In genomic region chr9:20694721-20695235, GRCm38 (mm10) we compare ENCODE assay signal across 8 mouse cellular contexts. TPM values are rescaled to one million over a fixed set of nuclear protein-coding genes. Genes with fewer than 3 reads are reported as not detected.
DNase-seq lines count a peak whose midpoint lies in the region; ATAC-seq and TF ChIP-seq lines count a peak whose summit lies in the region.

No protein-coding gene starts in this region.

- peak overlapping the region; percentile 25 for H3K4me3 ChIP-seq in testis, adult 2 months (ENCODE audit: control insufficient read depth, low read depth, low read length)
- peak overlapping the region; percentile 29 for H3K4me3 ChIP-seq in stomach, embryonic 16.5 days (replicated peaks; ENCODE audit: low read length)

- no peaks in the 10 kb centered on the region for H3K36me3 ChIP-seq in testis, adult 2 months (ENCODE audit: control insufficient read depth, insufficient read depth, low read length)
- no peaks in the 10 kb centered on the region for H3K36me3 ChIP-seq in stomach, embryonic 16.5 days (ENCODE audit: control insufficient read depth, insufficient read depth, low read length)

- ATAC-seq in stomach, embryonic 16.5 days (ENCODE audit: insufficient read depth, low FRiP score): no peak

- DNase-seq in cerebellum, postnatal 25 days: peak; percentile 22 to 34
- DNase-seq in cerebellum, adult 8-10 months: no peak
- DNase-seq in testis, postnatal 14 days (ENCODE audit: low spot score): no peak
- DNase-seq in liver: peak; percentile 4
- no peak for DNase-seq in layer of hippocampus, postnatal 25 days (ENCODE audit: extremely low spot score in 1 of 2, low spot score in 1 of 2)
- DNase-seq in urinary bladder, postnatal 10 days (ENCODE audit: low spot score): no peak

- peak overlapping the region; percentile 50 for H3K4me2 ChIP-seq in stomach, embryonic 16.5 days (ENCODE audit: low read depth, low read length)

- no peak for TF ChIP-seq CTCF in testis, adult 2 months (IDR thresholded peaks at IDR 0.05; ENCODE audit: control insufficient read depth, insufficient read depth, insufficient replicate concordance, low read depth, low read length)

- whole genome bisulfite sequencing in stomach, embryonic 16.5 days: 4% methylated on average over 25 of the region's 25 CpGs

- H3K9me3 ChIP-seq in stomach, embryonic 16.5 days (replicated peaks; ENCODE audit: control insufficient read depth, low read length): no peaks in the 10 kb centered on the region

- no peak overlapping the region for H3K27ac ChIP-seq in testis, adult 2 months (ENCODE audit: control insufficient read depth, insufficient read depth, low read depth, low read length)
- H3K27ac ChIP-seq in stomach, embryonic 16.5 days (ENCODE audit: low read length): no peak overlapping the region

- peak overlapping the region; percentile 27 for H3K9ac ChIP-seq in stomach, embryonic 16.5 days (ENCODE audit: low read length)

- no peaks in the 10 kb centered on the region for H3K27me3 ChIP-seq in testis, adult 2 months (ENCODE audit: control insufficient read depth, insufficient read depth, low read length)
- no peaks in the 10 kb centered on the region; the same call in 1 of the 2 replicates for H3K27me3 ChIP-seq in stomach, embryonic 16.5 days (ENCODE audit: control insufficient read depth, insufficient read depth, low read length)

- TF ChIP-seq POLR2A in testis, adult 2 months (IDR thresholded peaks at IDR 0.05; ENCODE audit: control insufficient read depth, low read depth, low read length): no peak

- H3K4me1 ChIP-seq in testis, adult 2 months (ENCODE audit: control insufficient read depth, insufficient read depth, low read length): peaks cover 7% of the 10 kb centered on the region
- peaks cover 9% of the 10 kb centered on the region for H3K4me1 ChIP-seq in stomach, embryonic 16.5 days (ENCODE audit: control insufficient read depth, insufficient read depth, low read length)

RNA-seq across cellular contexts. Expression of gene Pin1, which starts 42.9 kb away (rescaled TPM):
- 17.7 and 17.8 TPM in 2 replicates for polyA plus RNA-seq in testis, adult 2 months (2012; rRNA removed)
- 40.7 and 41.6 TPM in 2 replicates for polyA plus RNA-seq in stomach, embryonic 16.5 days (2015; fragmentation: Nextera tagmentation; extraction: Ambion mirVana)
- 10 to 100 TPM; 31.6 to 35.8 TPM for total RNA-seq in layer of hippocampus, postnatal 25 days (2021)

RNA-seq across cellular contexts. Expression of gene Fbxl12, which starts 50.2 kb away (rescaled TPM):
- 35.7 and 40.5 TPM in 2 replicates for polyA plus RNA-seq in testis, adult 2 months (2012; rRNA removed)
- polyA plus RNA-seq in stomach, embryonic 16.5 days (2015; fragmentation: Nextera tagmentation; extraction: Ambion mirVana): 15.5 and 17.8 TPM in 2 replicates
- total RNA-seq in layer of hippocampus, postnatal 25 days (2021): 10 to 100 TPM; 14.7 to 23.3 TPM

RNA-seq across cellular contexts. Expression of gene Olfm2, which starts 51.4 kb away (rescaled TPM):
- 3.2 and 3.4 TPM in 2 replicates for polyA plus RNA-seq in testis, adult 2 months (2012; rRNA removed)
- polyA plus RNA-seq in stomach, embryonic 16.5 days (2015; fragmentation: Nextera tagmentation; extraction: Ambion mirVana): 7.4 and 8.3 TPM in 2 replicates
- total RNA-seq in layer of hippocampus, postnatal 25 days (2021): 10 to 100 TPM; 52.6 to 54.3 TPM

RNA-seq across cellular contexts. Expression of gene Ubl5, which starts 52.1 kb away (rescaled TPM):
- 175 and 241 TPM in 2 replicates for polyA plus RNA-seq in testis, adult 2 months (2012; rRNA removed)
- 345 and 393 TPM in 2 replicates for polyA plus RNA-seq in stomach, embryonic 16.5 days (2015; fragmentation: Nextera tagmentation; extraction: Ambion mirVana)
- total RNA-seq in layer of hippocampus, postnatal 25 days (2021): 100 to 1,000 TPM; 307 to 354 TPM

Comparison
In these comparisons a context has a peak if more than half of its experiments do, and no peak if none do; other contexts are left out.
1. DNase-seq: peak in cerebellum, postnatal 25 days (2 of 2) and liver (single experiment); none in cerebellum, adult 8-10 months (single experiment), testis, postnatal 14 days (single experiment), layer of hippocampus, postnatal 25 days (0 of 2) and urinary bladder, postnatal 10 days (single experiment).